Mouse (Mus musculus) heart, postnatal 0 days (tissue): ENCODE measurements at regions not wholly inside any gene's neighbourhood (a gene's known extent, or its start where the extent isn't known, plus 50 kb on each side); places are given as distances from the start of the nearest gene placed in this dataset.

Source experiments
- CTCF ChIP-seq: IDR thresholded peaks from 2 replicates; pipeline ENCODE4 v1.5.1; 2016; ENCODE audit warnings: antibody characterized with exemption, control low read depth, low read depth
- EP300 ChIP-seq: IDR thresholded peaks from 2 replicates; pipeline ENCODE4 v1.6.1; 2016; ENCODE audit warnings: antibody characterized with exemption, low read depth

GRCm38 (mm10) chr4:8957771-8958170, 718.9 kb upstream of the Car8 start:
- no peak for TF ChIP-seq EP300
- TF ChIP-seq CTCF, result no peak
